Mouse (Mus musculus) testis, postnatal 14 days (tissue): ENCODE data around the gene Gse1.
A peak's percentile ranks its signal among the peaks of the same experiment; 100 is the strongest.

Source experiments
- DNase-seq: peaks from one replicate; pipeline ENCODE4 v3.0.0; 2021; ENCODE audit warnings: low spot score

The Gse1 gene

GRCm38 (mm10) chr8:120556198-120556892 lies 328.1 kb downstream of the Gse1 start:
- no peak for DNase-seq

- peak; percentile 87 for DNase-seq
These were observed 329.1 kb downstream of the Gse1 start for GRCm38 (mm10) chr8:120557170-120557965.

GRCm38 (mm10) chr8:120558162-120558561 lies 329.9 kb downstream of the Gse1 start:
- no peak for DNase-seq

DNA sequence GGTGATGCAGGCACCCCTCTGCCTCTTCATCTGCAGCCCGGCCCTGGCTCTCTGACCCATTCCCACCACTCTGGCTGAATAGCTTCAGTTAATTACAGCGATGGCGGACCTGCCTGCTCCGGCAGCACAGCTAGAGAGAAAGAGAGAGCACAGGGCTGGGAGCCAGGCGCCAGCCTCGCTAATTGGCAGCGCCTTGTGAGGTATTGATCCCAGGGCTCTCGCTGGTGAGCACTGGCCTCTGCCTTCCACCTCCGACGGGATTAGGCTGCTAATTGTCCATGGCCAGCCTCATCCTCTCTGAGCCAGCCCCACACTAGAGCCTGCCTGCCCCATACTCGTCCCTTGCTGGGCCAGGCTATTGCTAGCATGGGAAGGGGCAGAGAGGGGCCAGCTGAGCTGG lies 331.4 kb downstream of the Gse1 start:
- DNase-seq, result no peak

- no peak for DNase-seq
These were observed 332.3 kb downstream of the Gse1 start for GRCm38 (mm10) chr8:120560535-120560934.

DNA sequence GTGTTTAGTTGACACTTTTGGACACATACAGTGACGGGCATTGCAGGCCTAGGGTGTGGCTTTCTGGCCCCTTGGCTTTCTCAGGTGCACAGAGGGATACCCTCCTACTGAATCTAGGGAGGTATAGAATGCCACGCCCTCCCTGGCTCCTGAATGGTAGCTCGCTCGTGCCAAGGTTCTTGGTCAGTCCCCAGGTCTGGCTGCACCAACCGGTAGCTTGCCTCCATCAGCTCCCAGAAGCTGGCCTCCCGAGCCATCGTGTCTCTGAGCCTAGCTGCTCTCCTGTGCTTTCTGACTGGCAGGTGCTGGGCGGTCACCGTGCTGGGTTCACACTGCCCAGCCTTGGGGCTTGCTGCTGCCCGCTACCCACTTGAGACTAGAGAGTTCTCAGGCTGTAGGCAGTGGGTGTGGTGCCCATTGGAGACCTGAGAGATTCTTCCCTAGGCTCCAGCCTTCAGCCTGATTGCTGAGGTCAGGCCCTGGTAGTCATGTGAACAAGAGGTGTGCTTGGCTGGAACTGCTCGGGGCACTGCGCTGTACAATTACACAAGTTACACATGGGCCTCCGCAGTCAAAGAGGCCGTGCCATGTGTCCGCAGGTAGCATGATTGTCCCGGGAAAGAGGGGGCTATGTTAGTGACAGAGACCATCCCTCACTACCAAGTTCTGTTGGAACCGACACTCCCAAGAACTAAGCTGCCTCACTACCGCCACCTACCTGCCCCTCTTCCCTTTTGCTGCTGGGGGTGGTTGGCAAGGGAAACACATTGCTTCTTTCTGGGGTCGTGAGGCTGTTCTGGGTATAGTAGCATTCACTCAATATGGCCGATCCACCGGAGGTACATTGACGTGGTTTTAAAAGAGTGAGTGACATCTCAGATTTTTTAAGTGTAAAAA lies 333.5 kb downstream of the Gse1 start:
- DNase-seq, result no peak

DNA sequence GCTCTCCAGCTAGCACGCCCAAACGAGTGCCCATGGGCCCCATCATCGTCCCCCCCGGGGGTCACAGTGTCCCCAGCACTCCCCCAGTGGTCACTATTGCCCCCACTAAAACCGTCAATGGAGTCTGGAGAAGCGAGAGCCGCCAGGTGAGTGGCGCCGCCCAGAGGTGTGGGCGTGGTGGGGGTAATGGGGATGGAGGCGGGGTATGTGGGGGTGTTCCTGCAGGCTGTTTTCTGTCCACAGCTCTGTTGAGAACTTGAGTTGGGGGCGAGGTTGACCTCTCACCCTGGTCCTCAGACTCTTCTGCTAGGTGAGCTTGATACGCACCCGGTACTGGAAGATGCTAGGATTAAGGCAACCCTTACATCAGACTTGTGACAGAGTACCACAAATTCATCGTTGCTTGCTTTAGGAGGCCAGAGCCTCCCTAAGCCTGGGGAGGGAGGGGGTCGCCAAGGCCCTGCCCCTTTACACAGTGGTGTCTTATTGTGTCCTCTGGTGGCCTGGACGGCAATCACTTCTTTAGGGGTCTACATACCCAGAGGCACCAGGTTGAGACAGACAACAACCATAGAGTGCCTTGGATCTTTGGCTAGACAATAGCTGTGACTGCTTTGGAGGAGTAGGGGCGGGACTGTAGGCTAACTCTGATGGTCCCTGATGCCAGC lies 334.6 kb downstream of the Gse1 start:
- DNase-seq, result no peak

DNA sequence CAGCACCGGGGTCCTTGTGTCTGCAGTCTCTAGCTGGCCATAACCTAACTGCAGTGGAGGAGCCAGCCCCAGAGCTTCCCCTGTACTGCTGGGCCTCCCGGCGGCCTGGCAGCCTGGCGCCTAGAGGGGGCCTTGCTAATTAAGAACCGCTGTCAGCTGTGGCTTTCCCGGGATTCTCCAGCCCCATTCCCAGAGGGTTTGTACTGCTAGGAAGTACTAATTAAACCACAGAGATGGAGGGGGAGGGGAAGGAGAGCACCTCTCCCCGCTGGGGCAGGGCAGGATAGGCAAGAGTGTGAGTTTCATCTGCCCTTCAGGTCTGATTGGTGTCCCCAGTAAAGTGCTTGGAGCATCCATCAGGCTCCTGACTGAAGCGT lies 335.1 kb downstream of the Gse1 start:
- no peak for DNase-seq

DNA sequence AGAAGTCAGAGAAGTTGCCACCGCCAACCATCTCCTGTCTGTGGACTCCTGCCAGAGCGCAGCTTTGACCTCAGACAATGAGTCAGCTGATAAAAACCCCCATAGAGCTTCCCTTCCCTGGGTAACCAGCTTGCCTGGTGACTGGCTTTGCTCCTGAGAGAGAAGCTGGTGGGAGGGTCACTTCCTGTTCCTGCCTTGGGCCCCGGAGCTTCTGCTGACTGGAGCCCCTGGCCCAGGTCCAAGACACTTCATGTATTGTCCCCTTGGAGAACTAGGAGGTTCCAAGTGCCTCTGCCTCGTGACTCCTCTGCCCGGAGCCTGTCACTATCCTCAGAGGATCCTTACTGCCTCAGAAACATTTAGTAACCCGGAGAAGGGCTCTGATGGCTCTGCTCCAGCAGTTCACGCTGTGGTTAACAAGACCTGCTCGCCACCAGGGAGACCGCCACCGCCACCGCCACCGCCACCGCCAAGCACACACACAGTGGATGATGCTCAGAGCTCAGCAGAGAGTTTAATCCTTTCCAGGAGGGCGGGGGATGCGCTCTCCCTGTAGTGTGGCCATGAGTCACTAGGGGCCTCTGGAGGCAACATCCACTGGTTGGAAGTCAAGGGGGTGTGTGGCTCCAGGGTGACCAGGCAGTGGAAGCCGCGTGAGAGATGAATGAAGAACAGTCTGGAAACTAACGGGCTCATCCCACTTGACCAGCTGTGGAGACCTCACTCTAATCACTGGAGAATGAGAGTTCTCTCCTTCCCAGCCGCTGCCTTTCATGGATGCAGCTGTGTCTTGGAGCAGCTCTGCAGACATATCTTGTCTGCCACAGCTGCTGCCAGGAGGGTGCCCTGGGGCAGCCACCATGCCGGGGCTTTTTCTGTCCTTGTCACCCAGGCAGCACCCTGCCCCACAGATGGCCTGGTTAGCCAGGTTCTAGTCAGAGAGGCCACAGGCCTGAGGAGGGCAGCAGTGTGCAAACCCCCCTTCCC lies 335.9 kb downstream of the Gse1 start:
- DNase-seq, result peak; percentile 75

GRCm38 (mm10) chr8:120565151-120565711 lies 337.0 kb downstream of the Gse1 start:
- DNase-seq, result no peak

GRCm38 (mm10) chr8:120566681-120567080 lies 338.4 kb downstream of the Gse1 start:
- no peak for DNase-seq

DNA sequence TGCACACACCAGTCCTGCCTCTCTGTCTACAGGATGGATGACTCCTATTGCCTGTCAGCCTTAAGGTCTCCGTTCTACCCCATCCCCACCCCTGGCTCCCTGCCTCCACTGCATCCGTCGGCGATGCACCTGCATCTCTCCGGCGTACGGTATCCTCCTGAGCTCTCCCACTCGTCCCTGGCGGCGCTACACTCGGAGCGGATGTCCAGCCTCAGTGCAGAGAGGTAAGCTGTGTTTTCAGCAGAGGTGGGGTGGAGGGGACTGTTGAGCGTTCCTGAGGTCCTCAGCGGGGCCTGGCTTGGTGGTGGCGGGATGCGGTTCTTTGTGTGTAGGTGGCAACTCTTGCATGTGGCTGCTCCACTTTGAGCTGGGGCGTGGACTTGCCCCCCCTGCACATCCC lies 339.5 kb downstream of the Gse1 start:
- no peak for DNase-seq

DNA sequence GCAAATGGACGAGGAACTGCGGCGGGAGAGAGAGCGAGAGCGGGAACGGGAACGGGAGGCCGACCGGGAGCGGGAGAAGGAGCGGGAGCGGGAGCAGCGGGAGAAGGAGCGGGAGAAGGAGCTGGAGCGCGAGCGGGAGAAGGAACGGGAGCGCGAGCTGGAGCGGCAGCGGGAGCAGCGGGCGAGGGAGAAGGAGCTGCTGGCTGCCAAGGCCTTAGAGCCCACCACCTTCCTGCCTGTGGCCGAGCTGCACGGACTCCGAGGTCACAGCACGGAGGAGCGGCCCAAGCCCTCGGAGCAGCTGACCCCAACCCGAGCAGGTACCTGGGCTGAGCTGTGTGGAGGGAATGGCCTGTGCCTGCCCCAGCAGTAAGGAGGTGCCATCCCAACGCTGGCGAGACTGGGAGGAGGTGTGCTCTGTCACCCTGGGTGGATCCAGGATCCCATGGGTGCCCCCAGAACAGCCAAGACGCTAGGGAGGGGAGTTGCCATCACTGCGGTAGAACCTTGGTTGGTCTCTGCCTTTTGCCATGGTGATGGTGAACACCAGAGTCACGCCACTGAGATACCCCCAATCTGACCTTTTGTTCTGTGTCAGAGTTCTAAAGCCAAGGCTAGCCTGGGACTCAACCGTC lies 340.0 kb downstream of the Gse1 start:
- DNase-seq, result no peak

GRCm38 (mm10) chr8:120569123-120569522 lies 340.9 kb downstream of the Gse1 start:
- DNase-seq, result no peak

DNA sequence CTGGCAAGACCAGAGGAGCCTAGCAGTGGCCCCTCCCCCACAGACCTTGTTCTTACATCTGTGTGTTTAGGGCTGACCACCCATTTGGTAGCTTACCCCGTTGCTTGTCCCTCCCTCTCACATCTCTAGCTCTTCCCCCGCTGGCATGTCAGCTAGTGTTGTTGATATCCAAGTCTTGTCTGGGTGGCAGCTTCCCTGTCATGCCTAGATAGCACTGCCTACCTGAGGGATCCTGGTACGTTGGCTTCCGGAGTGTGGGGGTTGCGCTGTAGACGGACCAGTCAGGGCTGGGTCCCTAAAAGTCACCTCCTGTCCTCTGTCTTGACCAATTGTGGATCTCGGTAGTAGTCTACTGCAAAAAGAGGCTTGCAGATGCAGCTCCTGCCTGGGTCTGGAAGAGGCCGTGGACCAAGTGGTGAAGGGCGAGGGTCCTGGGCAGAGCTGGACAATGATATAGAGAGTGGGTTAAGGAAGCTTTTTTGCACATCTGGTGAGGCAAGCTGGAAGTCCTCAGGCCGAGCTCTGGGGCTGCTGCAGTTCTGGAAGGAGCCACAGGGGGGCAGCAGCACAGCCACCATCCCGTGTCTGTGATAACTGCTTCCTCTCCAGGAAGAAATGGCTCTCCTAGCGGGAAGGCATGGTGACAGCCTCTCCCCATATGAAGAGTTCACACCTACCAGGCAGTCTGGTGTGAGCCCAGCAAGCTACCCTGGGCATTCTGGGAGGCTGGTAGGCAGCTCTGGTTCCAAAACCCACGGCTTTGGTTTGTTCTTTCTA lies 341.9 kb downstream of the Gse1 start:
- no peak for DNase-seq

DNA sequence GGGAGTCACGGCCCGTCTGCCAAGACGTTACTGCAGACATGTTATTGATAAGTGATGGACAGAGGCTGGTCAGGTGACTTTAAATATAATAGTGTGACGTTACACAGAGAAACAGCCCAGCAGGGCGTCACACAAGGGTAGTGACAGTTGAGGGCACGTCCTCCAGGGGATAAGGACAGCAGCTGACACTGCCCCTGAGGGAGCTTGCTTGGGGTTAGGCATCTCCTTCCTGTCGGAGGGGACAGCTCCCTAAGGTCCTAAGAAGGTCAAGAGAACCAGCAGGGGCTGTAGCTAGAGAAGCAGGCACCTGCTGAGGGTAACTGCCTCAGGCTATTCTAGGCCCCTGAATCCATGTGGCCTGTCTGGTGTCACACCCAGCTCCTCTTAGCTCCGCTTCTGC lies 343.3 kb downstream of the Gse1 start:
- no peak for DNase-seq

GRCm38 (mm10) chr8:120572534-120572933 lies 344.3 kb downstream of the Gse1 start:
- DNase-seq, result no peak

- no peak for DNase-seq
These were observed 345.6 kb downstream of the Gse1 start for GRCm38 (mm10) chr8:120573866-120574265.

DNA sequence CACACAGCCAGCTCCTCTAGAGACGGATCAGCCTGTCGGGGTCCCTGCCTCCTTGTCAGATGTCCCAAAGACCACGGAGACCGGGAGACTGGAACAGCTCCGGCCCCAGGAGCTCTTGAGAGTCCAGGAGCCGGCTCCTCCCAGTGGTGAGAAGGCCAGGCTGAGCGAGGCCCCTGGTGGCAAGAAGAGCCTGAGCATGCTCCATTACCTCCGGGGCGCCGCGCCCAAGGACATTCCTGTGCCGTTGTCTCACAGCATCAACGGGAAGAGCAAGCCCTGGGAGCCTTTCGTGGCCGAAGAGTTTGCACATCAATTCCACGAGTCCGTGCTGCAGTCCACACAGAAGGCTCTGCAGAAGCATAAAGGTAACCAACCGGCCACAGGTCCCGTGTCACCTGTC lies 346.7 kb downstream of the Gse1 start:
- DNase-seq, result no peak
